7 mouse cellular contexts compared by ENCODE assay signal in genomic region chr4:117126675-117127290, GRCm38 (mm10). TPM values are rescaled to one million over a fixed set of nuclear protein-coding genes. Genes with fewer than 3 reads are reported as not detected.
DNase-seq lines count a peak whose midpoint lies in the region; ATAC-seq and TF ChIP-seq lines count a peak whose summit lies in the region.

Gene Tctex1d4, plus strand, starts transcription at chr4:117126794.

- no peaks in the 10 kb centered on the region for H3K27me3 ChIP-seq in C2C12 (ENCODE audit: control insufficient read depth, insufficient read depth, insufficient read length)
- no peaks in the 10 kb centered on the region for H3K27me3 ChIP-seq in E14TG2a.4 (ENCODE audit: insufficient read depth, low read length)
- peaks cover 13% of the 10 kb centered on the region for H3K27me3 ChIP-seq in heart, embryonic 13.5 days (replicated peaks)
- H3K27me3 ChIP-seq in liver, postnatal 0 days (ENCODE audit: insufficient read depth, low read length) = no peaks in the 10 kb centered on the region

- TF ChIP-seq CTCF in C2C12 (IDR thresholded peaks at IDR 0.05; ENCODE audit: control insufficient read depth, insufficient read depth, insufficient read length) (no peak), E14TG2a.4 (conservative IDR thresholded peaks at IDR 0.05; ENCODE audit: low read length) (no peak)
- TF ChIP-seq CTCF in liver, postnatal 0 days (IDR thresholded peaks at IDR 0.05; ENCODE audit: low read depth) = no peak

- peaks cover 24% of the 10 kb centered on the region for H3K79me2 ChIP-seq in C2C12 (ENCODE audit: control insufficient read depth, insufficient read depth)

- H3K9me3 ChIP-seq in E14TG2a.4 (ENCODE audit: low read length) = no peaks in the 10 kb centered on the region
- no peaks in the 10 kb centered on the region for H3K9me3 ChIP-seq in heart, embryonic 13.5 days
- H3K9me3 ChIP-seq in liver, postnatal 0 days (ENCODE audit: low read length) = no peaks in the 10 kb centered on the region

- peak within 1 kb of the TSS; percentile 49 for H3ac ChIP-seq in C2C12 (ENCODE audit: control insufficient read depth, insufficient read length, low read depth)

- H3K4me3 ChIP-seq in C2C12 (ENCODE audit: insufficient read depth, poor library complexity, severe bottlenecking) (no peak within 1 kb of the TSS), E14TG2a.4 (replicated peaks; ENCODE audit: low read length) (peak within 1 kb of the TSS; percentile 82)
- H3K4me3 ChIP-seq in heart, embryonic 13.5 days = no peak within 1 kb of the TSS
- H3K4me3 ChIP-seq in liver, postnatal 0 days (ENCODE audit: low read depth, low read length) = no peak within 1 kb of the TSS

- H3K4me1 ChIP-seq in E14TG2a.4 (replicated peaks; ENCODE audit: low read depth, low read length) = peaks cover 100% of the 10 kb centered on the region
- peaks cover 24% of the 10 kb centered on the region for H3K4me1 ChIP-seq in heart, embryonic 13.5 days
- peaks cover 36% of the 10 kb centered on the region for H3K4me1 ChIP-seq in liver, postnatal 0 days (ENCODE audit: insufficient read depth)

- peak within 1 kb of the TSS; percentile 21; the same call in 1 of the 2 replicates for H3K9ac ChIP-seq in heart, embryonic 13.5 days
- 0 out of 2 replicates have a peak within 1 kb of the TSS, but pooled peaks have one; percentile 0 for H3K9ac ChIP-seq in liver, postnatal 0 days (replicated peaks)

- H3K79me3 ChIP-seq in C2C12 (ENCODE audit: low read depth) = peaks cover 5% of the 10 kb centered on the region

- peak within 1 kb of the TSS; percentile 91 for H3K27ac ChIP-seq in heart, embryonic 13.5 days (replicated peaks)
- H3K27ac ChIP-seq in liver, postnatal 0 days (ENCODE audit: low read depth) = peak within 1 kb of the TSS; percentile 89

- 73% methylated on average over 9 of the region's 9 CpGs for WGBS in heart, embryonic 13.5 days
- WGBS in liver, postnatal 0 days (ENCODE audit: insufficient replicate concordance) = 64% methylated on average over 9 of the region's 9 CpGs

- 0 out of 2 replicates have a peak within 1 kb of the TSS, but pooled peaks have one; percentile 20 for H3K4me2 ChIP-seq in heart, embryonic 13.5 days
- H3K4me2 ChIP-seq in liver, postnatal 0 days (ENCODE audit: low read depth, low read length) = peak within 1 kb of the TSS; percentile 34

- H3K36me3 ChIP-seq in C2C12 (ENCODE audit: control insufficient read depth, insufficient read depth) (peaks cover 44% of the 10 kb centered on the region), E14TG2a.4 (ENCODE audit: insufficient read depth, low read length) (peaks cover 76% of the 10 kb centered on the region)
- H3K36me3 ChIP-seq in heart, embryonic 13.5 days = peaks cover 17% of the 10 kb centered on the region
- peaks cover 23% of the 10 kb centered on the region for H3K36me3 ChIP-seq in liver, postnatal 0 days (replicated peaks; ENCODE audit: insufficient read depth, low read length)

- no peak for TF ChIP-seq EP300 in liver, postnatal 0 days (IDR thresholded peaks at IDR 0.05; ENCODE audit: low read depth)

- no peak for ATAC-seq in heart, embryonic 13.5 days (ENCODE audit: extremely low read depth, insufficient number of reproducible peaks, low FRiP score, low TSS enrichment)
- ATAC-seq in liver, postnatal 0 days = no peak
- no peak for ATAC-seq in inflammation-experienced regulatory T-cells, adult 6 months
- ATAC-seq in megakaryocyte-erythroid progenitor cell, adult 5-6 weeks (replicated peaks; ENCODE audit: low FRiP score, low TSS enrichment, poor library complexity, severe bottlenecking) = no peak

- no peak for DNase-seq in liver, postnatal 0 days
- DNase-seq in c-Kit-positive CD71-positive TER-119-positive erythroid progenitor cells, embryonic 14.5 days (ENCODE audit: low spot score) = no peak

TF ChIP-seq in C2C12, 6 proteins besides CTCF, POLR2A, EP300 and RAD21:
- TF ChIP-seq MYOD1 (IDR thresholded peaks at IDR 0.05; ENCODE audit: control insufficient read depth, insufficient read length, low read depth) (no peak), MYOG (IDR thresholded peaks at IDR 0.05; ENCODE audit: control insufficient read depth, extremely low read depth, insufficient read length) (no peak), FOSL1 (IDR thresholded peaks at IDR 0.05; ENCODE audit: insufficient read depth, low read length, poor library complexity, severe bottlenecking) (no peak), USF1 (IDR thresholded peaks at IDR 0.05; ENCODE audit: low read depth) (no peak), CEBPB (IDR thresholded peaks at IDR 0.05; ENCODE audit: low read depth) (no peak), MAX (IDR thresholded peaks at IDR 0.05) (no peak)

RNA-seq across cellular contexts. Expression of gene Tctex1d4, which starts in this region (rescaled TPM):
- polyA plus RNA-seq in C2C12 (2012; fragmentation: generic; extraction: Trizol) = 0.12 TPM
- not detected in 2 replicates for polyA plus RNA-seq in heart, embryonic 13.5 days (2015; fragmentation: Nextera tagmentation; extraction: Ambion mirVana)
- 0.33 TPM in 1 of 2 replicates, not detected in the other for polyA plus RNA-seq in liver, postnatal 0 days (2015; fragmentation: Nextera tagmentation; extraction: Ambion mirVana)
- 1 to 10 TPM; 2.0 to 4.1 (median 3.1) TPM for polyA plus RNA-seq in inflammation-experienced regulatory T-cells, adult 6 months (2017; shearing (Covaris generic))
- total RNA-seq in megakaryocyte-erythroid progenitor cell, adult 5-6 weeks (2014; fragmentation: Nextera tagmentation) = not detected in 2 replicates
- total RNA-seq in megakaryocyte-erythroid progenitor cell, adult 5-6 weeks (2017) = not detected in 2 replicates
